Mouse (Mus musculus) limb, embryonic 11.5 days (tissue): ENCODE results near the gene Rsrc1. TPM values are rescaled to one million over a fixed set of nuclear protein-coding genes. Genes with fewer than 3 reads are reported as not detected.

Source experiments
- ATAC-seq: fragments of 200-750 bp; cut with Nextera tagmentation; 2 replicates; pipeline ENCODE4 v1.8.0; 2017; ENCODE audit warnings: low read depth; ENCODE audit not compliant: insufficient number of reproducible peaks, low FRiP score, low TSS enrichment
- DNase-seq: peaks from one replicate; pipeline ENCODE4 v3.0.0-alpha.2; 2015; ENCODE audit warnings: low spot score
- H3K27ac ChIP-seq: fragments of 300-500 bp; sonication (generic); replicated peaks from 2 replicates; pipeline ENCODE4 v1.5.1; 2014; ENCODE audit warnings: low read depth, mild to moderate bottlenecking, low read length
- H3K27me3 ChIP-seq: fragments of 300-500 bp; sonication (generic); 2 replicates; pipeline ENCODE4 v1.6.1; 2014; ENCODE audit warnings: mild to moderate bottlenecking, low read length, mixed read lengths; ENCODE audit not compliant: control insufficient read depth, insufficient read depth
- H3K36me3 ChIP-seq: fragments of 300-500 bp; sonication (generic); 2 replicates; pipeline ENCODE4 v1.6.1; 2014; ENCODE audit warnings: mild to moderate bottlenecking, low read length, moderate library complexity, mixed read lengths; ENCODE audit not compliant: control insufficient read depth, insufficient read depth
- H3K4me1 ChIP-seq: fragments of 300-500 bp; sonication (generic); 2 replicates; pipeline ENCODE4 v1.6.1; 2014; ENCODE audit warnings: low read length, mixed read lengths; ENCODE audit not compliant: control insufficient read depth, insufficient read depth
- H3K4me2 ChIP-seq: fragments of 300-500 bp; sonication (generic); 2 replicates; pipeline ENCODE4 v1.6.1; 2014; ENCODE audit warnings: low read depth, mild to moderate bottlenecking, moderate library complexity; ENCODE audit not compliant: severe bottlenecking
- H3K4me3 ChIP-seq: fragments of 300-500 bp; sonication (generic); 2 replicates; pipeline ENCODE4 v1.5.1; 2014; ENCODE audit warnings: low read depth, low read length
- H3K9ac ChIP-seq: fragments of 300-500 bp; sonication (generic); 2 replicates; pipeline ENCODE4 v1.6.1; 2014; ENCODE audit warnings: mild to moderate bottlenecking, low read length
- H3K9me3 ChIP-seq: fragments of 300-500 bp; sonication (generic); 2 replicates; pipeline ENCODE4 v1.6.1; 2016; ENCODE audit warnings: low read length; ENCODE audit not compliant: control insufficient read depth
- WGBS: fragments of 180-500 bp; shearing (Covaris S2); extraction: QIAGEN DNeasy Blood & Tissue Kit; methylation state at CpG from one replicate; pipeline ENCODE4 v1.1.7; 2014; 5-methylcytosine and 5-hydroxymethylcytosine counted together
- polyA plus RNA-seq: library from polyadenylated mRNA; unstranded; fragments of >200 nt; fragmentation: Nextera tagmentation; extraction: Ambion mirVana; gene quantifications from 2 replicates; pipeline ENCODE4 v1.2.1, GENCODE M21; 2014

The Rsrc1 gene
- polyA plus RNA-seq, 1 experiment from 2014 or later: 62.7 TPM

DNA sequence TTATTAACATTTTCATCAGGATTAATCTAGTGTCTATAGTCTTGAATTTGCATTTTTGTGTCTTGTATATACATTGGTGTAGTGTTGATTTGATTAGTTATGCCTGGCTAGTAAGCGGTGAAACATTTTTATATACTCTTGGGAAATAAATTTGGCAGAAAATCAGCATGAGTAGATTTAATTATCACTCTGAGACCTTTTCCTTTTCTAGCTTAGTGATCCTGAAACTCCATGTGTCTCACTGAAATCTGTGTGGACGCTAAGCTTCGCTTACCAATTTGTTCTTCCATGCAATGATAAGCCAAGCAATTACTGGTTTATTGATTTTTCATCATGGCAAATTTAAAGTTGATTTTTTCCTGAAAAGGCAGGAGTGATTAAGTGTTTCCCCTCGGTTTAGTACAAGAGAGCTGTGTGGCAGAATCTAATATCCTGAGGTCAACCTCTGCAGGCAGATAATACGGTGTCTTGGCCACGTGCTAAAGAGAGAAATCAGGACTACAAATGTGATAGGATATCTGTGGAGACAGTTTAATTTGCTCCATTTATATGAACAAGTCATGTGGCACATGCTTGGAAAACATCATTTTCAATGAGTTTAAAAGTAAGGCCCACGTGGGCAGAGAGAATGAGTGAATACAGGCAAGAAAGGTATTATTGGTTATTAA, 328.6 kb downstream of the Rsrc1 start:
- 17% methylated on average over 7 of the region's 7 CpGs for WGBS
- Histone ChIP-seq H3K4me1 (peaks cover 3% of the 10 kb centered on the region; the same call in 1 of the 2 replicates), H3K4me2 (no peak overlapping the region), H3K27ac (no peak overlapping the region), H3K9me3 (no peaks in the 10 kb centered on the region), H3K27me3 (no peaks in the 10 kb centered on the region), H3K36me3 (no peaks in the 10 kb centered on the region), H3K4me3 (no peak overlapping the region), H3K9ac (no peak overlapping the region)
- ATAC-seq: no peak; the same call in 1 of the 2 replicates
- no peak for DNase-seq

DNA sequence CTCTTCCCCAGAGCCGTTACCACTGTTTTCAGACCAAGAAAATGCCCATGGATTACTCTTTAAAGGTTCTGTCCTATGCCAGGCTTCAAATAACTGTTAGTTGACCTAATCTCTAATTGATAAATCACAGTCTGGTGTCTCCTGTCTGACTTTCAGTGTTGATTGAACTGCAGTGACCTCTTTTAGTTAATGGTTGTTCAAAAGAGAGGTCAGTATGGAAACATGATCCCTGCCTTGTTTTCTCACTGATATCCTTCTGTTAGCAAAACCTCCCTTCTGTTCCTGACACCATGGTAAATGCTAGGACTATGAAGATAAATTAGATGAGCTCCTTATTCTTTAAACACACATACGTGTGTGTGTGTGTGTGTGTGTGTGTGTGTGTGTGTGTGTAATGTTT, 330.2 kb downstream of the Rsrc1 start:
- no peak overlapping the region for H3K4me3 ChIP-seq

DNA sequence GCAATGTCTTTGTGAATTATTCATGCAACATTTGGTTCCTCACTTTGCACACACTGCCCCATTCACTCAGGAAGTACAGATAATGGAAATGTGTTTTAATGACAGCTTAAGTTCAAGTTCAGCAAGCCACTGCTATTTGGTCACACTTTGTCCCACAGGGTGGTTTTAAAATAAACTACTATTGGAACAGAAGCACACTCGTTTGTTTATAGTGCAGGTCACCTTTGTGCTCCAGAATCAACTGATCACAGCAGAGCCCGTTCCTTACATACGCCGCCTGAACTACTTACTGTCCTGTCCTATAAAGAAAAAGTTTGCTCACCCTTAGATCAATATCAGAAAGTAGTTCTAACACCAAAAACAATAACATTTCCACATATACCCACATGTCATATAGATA, 341.2 kb downstream of the Rsrc1 start:
- Histone ChIP-seq H3K36me3 (no peaks in the 10 kb centered on the region), H3K9ac (no peak overlapping the region), H3K27me3 (no peaks in the 10 kb centered on the region), H3K27ac (no peak overlapping the region), H3K4me3 (no peak overlapping the region), H3K9me3 (no peaks in the 10 kb centered on the region), H3K4me1 (no peaks in the 10 kb centered on the region), H3K4me2 (no peak overlapping the region)
- WGBS: 83% methylated on average over 4 of the region's 4 CpGs
- ATAC-seq (no peak), DNase-seq (no peak)

More for the DNA sequence above, 330.2 kb downstream of the Rsrc1 start:
- no peaks in the 10 kb centered on the region for H3K9me3 ChIP-seq
- no peak overlapping the region for H3K9ac ChIP-seq
- ATAC-seq: no peak
- H3K27me3 ChIP-seq: no peaks in the 10 kb centered on the region
- no peaks in the 10 kb centered on the region for H3K36me3 ChIP-seq
- WGBS: 13% methylated on average over 2 of the region's 2 CpGs
- no peak overlapping the region for H3K27ac ChIP-seq
- DNase-seq: no peak
- no peak overlapping the region for H3K4me2 ChIP-seq
- H3K4me1 ChIP-seq: peaks cover 3% of the 10 kb centered on the region; the same call in 1 of the 2 replicates

DNA sequence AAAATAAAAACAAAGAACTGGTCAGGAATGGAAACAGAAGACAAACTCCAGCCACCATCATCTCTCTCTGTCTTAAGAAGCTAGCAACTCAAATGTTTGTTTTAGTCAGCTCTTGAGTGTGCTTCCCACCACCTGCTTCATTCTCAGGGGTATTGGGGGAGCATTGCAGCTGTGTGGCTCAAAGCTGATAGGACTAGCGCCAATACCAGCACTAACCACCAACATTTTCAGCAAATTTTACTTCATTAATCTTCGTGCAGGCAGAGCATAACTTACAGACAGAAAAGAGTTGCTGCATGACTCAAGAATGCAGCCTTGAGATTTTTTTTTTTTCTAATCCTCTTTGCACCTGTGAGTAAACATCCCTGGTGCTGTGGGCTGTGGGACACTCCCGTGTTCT, 358.4 kb downstream of the Rsrc1 start:
- DNase-seq: no peak
- no peak overlapping the region for H3K9ac ChIP-seq
- H3K27ac ChIP-seq: no peak overlapping the region
- 0 out of 2 replicates have a peak, but pooled peaks cover 3% of the 10 kb centered on the region for H3K4me1 ChIP-seq
- H3K4me3 ChIP-seq: no peak overlapping the region
- 70% methylated on average over 3 of the region's 3 CpGs for WGBS
- H3K36me3 ChIP-seq: no peaks in the 10 kb centered on the region
- no peaks in the 10 kb centered on the region for H3K9me3 ChIP-seq
- ATAC-seq: no peak
- no peak overlapping the region for H3K4me2 ChIP-seq
- no peaks in the 10 kb centered on the region for H3K27me3 ChIP-seq

DNA sequence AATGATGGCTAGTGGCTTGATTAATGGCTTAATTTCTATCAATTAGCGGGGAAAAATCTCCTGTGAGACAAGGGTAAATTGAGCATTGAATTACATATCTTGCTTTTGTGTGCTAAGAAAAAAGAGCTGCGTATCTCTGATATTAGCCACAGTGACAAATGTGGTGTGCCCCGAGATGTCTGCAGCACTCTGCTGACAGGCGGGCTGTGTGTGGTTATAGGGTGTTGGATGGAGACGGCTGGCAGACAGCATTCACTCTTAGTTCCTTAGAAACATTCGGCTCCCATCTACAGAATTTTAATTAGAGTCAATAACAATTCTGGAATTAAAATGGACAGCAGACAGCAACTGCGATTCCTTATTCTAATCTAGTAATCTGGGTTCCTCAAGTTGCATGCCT, 359.7 kb downstream of the Rsrc1 start:
- Histone ChIP-seq H3K4me2 (no peak overlapping the region), H3K36me3 (no peaks in the 10 kb centered on the region), H3K27me3 (no peaks in the 10 kb centered on the region), H3K27ac (no peak overlapping the region), H3K4me1 (no peaks in the 10 kb centered on the region), H3K9ac (no peak overlapping the region), H3K4me3 (no peak overlapping the region), H3K9me3 (no peaks in the 10 kb centered on the region)
- DNase-seq (no peak), ATAC-seq (no peak)
- WGBS: 56% methylated on average over 7 of the region's 7 CpGs

DNA sequence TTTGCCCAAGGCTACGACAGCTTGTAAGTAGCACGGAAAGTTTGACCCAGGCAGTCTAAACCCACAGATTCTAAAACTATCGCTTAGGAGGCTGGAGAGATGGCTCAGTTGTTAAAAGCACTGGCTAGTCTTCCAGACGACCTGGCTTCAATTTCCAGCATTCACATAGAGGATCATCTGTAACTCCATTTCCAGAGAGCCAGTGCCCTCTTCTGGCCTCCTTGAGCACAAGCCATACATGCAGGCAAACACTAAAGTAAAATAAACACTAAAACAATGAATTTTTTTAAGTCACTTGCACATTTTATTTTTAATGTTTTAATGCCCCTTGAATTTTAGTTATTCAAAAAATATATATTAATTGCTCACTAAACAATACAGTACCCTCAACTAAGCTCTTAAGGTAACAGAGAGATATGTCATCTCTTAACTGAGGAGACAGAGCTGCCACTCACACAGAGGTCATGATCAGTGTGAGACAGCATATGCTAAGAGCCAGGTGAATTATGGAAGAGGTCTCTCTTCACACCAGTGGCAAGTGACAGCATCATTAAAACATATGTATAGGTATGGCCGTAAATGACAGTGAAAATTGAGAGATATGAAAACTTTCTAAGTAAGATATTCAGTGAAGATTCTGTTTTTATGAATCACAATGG, 361.9 kb downstream of the Rsrc1 start:
- Histone ChIP-seq H3K4me1 (no peaks in the 10 kb centered on the region), H3K36me3 (no peaks in the 10 kb centered on the region), H3K27me3 (no peaks in the 10 kb centered on the region), H3K4me2 (no peak overlapping the region), H3K9me3 (no peaks in the 10 kb centered on the region), H3K27ac (no peak overlapping the region), H3K9ac (no peak overlapping the region), H3K4me3 (no peak overlapping the region)
- WGBS: 36% methylated on average over 5 of the region's 5 CpGs
- ATAC-seq (no peak), DNase-seq (peak; percentile 61)

DNA sequence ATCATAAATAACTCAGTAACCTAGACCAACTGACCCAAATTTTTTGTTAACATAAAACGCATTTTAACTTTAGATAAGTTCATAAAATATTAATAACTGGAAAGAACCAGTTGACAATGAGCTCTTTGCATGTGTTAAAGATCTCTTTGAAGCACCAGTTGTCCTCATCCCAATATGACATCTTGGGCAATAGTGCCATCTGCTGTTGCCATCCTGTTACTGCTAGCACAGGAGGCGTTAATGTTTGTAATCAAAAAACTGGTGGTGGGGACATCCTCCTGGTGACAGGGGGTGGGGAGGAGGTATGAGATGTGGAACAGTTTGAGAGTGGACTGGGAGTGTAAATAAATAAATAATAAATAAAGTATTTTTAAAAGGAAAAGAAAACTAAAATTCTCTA, 363.4 kb downstream of the Rsrc1 start:
- WGBS: 12% methylated on average over 2 of the region's 2 CpGs
- no peak overlapping the region for H3K4me3 ChIP-seq
- H3K4me1 ChIP-seq: no peaks in the 10 kb centered on the region
- ATAC-seq: no peak
- no peaks in the 10 kb centered on the region for H3K27me3 ChIP-seq
- no peak overlapping the region for H3K27ac ChIP-seq
- no peak overlapping the region for H3K4me2 ChIP-seq
- H3K36me3 ChIP-seq: no peaks in the 10 kb centered on the region
- no peak overlapping the region for H3K9ac ChIP-seq
- H3K9me3 ChIP-seq: no peaks in the 10 kb centered on the region
- DNase-seq: peak; percentile 76

DNA sequence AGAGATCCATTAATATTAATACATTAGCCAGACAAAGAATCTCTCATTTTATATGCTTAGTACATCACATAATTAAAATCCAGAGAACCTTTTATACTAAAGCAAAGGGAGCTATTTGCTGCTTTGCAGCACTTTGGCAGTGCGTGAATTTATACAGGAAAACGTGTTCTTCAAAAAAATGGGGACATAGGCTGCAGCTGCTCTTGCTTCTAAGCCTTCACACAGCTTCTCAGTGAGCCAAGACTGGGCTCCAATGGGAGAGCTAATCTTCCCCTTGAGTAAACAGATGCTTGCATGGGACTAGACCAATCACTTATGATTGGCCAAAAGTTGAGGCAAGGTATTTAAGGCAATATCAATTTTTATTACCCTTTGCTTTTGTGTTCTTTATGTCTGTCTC, 365.5 kb downstream of the Rsrc1 start:
- H3K9me3 ChIP-seq: no peaks in the 10 kb centered on the region
- DNase-seq (no peak), ATAC-seq (no peak)
- H3K27ac ChIP-seq: no peak overlapping the region
- H3K4me2 ChIP-seq: no peak overlapping the region
- H3K4me3 ChIP-seq: no peak overlapping the region
- WGBS: 78% methylated on average over 2 of the region's 2 CpGs
- H3K9ac ChIP-seq: no peak overlapping the region
- H3K36me3 ChIP-seq: no peaks in the 10 kb centered on the region
- no peaks in the 10 kb centered on the region for H3K4me1 ChIP-seq
- no peaks in the 10 kb centered on the region for H3K27me3 ChIP-seq
